Mouse (Mus musculus) kidney, adult 8-10 months (tissue): ENCODE results near the gene Cdk5.

Experiments
- DNase-seq, 2 experiments: peaks; one replicate each; pipeline ENCODE4 v3.0.0; 2022

The Cdk5 gene

GRCm38 (mm10) chr5:24423129-24424003, at the start of gene Cdk5, which contains the start of gene Slc4a2:
Gene Cdk5, minus strand, starts transcription at chr5:24423530.
Gene Slc4a2, plus strand, starts transcription at chr5:24423837.
- DNase-seq, result peak; percentile 99

- peak; percentile 68 to 83 for DNase-seq
Measured at GRCm38 (mm10) chr5:24470600-24470999, 47.3 kb upstream of the Cdk5 start.

GRCm38 (mm10) chr5:24466762-24467161, 43.4 kb upstream of the Cdk5 start:
- no peak for DNase-seq

GRCm38 (mm10) chr5:24455613-24456012, 32.3 kb upstream of the Cdk5 start:
- DNase-seq, result no peak

GRCm38 (mm10) chr5:24455076-24455475, 31.7 kb upstream of the Cdk5 start:
- no peak for DNase-seq

GRCm38 (mm10) chr5:24453985-24454303, 30.6 kb upstream of the Cdk5 start:
- no peak for DNase-seq

- no peak for DNase-seq
Measured at GRCm38 (mm10) chr5:24453283-24453984, 30.1 kb upstream of the Cdk5 start.

- no peak for DNase-seq
Measured at GRCm38 (mm10) chr5:24452691-24453233, 29.4 kb upstream of the Cdk5 start.

- no peak for DNase-seq
Measured at GRCm38 (mm10) chr5:24452030-24452690, 28.8 kb upstream of the Cdk5 start, which contains the start of gene Agap3. Gene Agap3, plus strand, starts transcription at chr5:24452177.

- DNase-seq, result peak; percentile 67 to 79
Measured at GRCm38 (mm10) chr5:24451264-24452029, 28.1 kb upstream of the Cdk5 start.

GRCm38 (mm10) chr5:24447624-24448298, 24.4 kb upstream of the Cdk5 start, which contains the start of gene Tmub1:
Gene Tmub1, minus strand, starts transcription at chr5:24447854.
- DNase-seq, result peak; percentile 87 to 93

- DNase-seq, result no peak
Measured at GRCm38 (mm10) chr5:24446630-24447029, 23.3 kb upstream of the Cdk5 start.

- no peak for DNase-seq
Measured at GRCm38 (mm10) chr5:24445428-24446080, 22.2 kb upstream of the Cdk5 start.

GRCm38 (mm10) chr5:24444746-24445427, 21.6 kb upstream of the Cdk5 start, which contains the start of gene Fastk:
Gene Fastk, minus strand, starts transcription at chr5:24445287.
- DNase-seq, result peak; percentile 93

- no peak for DNase-seq
Measured at GRCm38 (mm10) chr5:24443927-24444326, 20.6 kb upstream of the Cdk5 start.

- DNase-seq, result no peak
Measured at GRCm38 (mm10) chr5:24443204-24443603, 19.9 kb upstream of the Cdk5 start.

- DNase-seq, result no peak
Measured at GRCm38 (mm10) chr5:24442029-24442428, 18.7 kb upstream of the Cdk5 start.

GRCm38 (mm10) chr5:24441187-24441586, 17.9 kb upstream of the Cdk5 start:
- DNase-seq, result no peak

- no peak for DNase-seq
Measured at GRCm38 (mm10) chr5:24433993-24434392, 10.7 kb upstream of the Cdk5 start.

- DNase-seq, result no peak
Measured at GRCm38 (mm10) chr5:24428596-24428995, 5.3 kb upstream of the Cdk5 start.
